Mouse (Mus musculus): ENCODE measurements around the gene Sfxn2. TPM values are rescaled to one million over a fixed set of nuclear protein-coding genes. Genes with fewer than 3 reads are reported as not detected.

Sfxn2 gene
- total and polyA plus RNA-seq, 3 experiments, result 20.3 to 36.6 (median 21.2) TPM

GRCm38 (mm10) chr19:46524601-46525321 is 48.4 kb upstream of the Sfxn2 start:
- Histone ChIP-seq H3K4me1 (ENCODE audit: control insufficient read depth in 1 of 2, insufficient read depth in 2 of 2, low read length in 2 of 2) (peaks cover 6 to 26% of the 10 kb centered on the region in 2 experiments), H3K9ac (ENCODE audit: control insufficient read depth, low read depth, low read length, poor library complexity, severe bottlenecking) (no peak overlapping the region), H3K27ac (ENCODE audit: control insufficient read depth, low read depth, low read length) (no peak overlapping the region), H3K9me3 (replicated peaks; ENCODE audit: insufficient read depth, low read length) (no peaks in the 10 kb centered on the region), H3K27me3 (ENCODE audit: control insufficient read depth in 1 of 2, insufficient read depth in 2 of 2, low read length in 2 of 2) (no peaks in the 10 kb centered on the region), H3K36me3 (ENCODE audit: control insufficient read depth in 1 of 2, insufficient read depth in 2 of 2, low read length in 2 of 2) (peaks cover 0 to 8% of the 10 kb centered on the region in 2 experiments; a peak in 2 of 4 replicates), H3K79me2 (ENCODE audit: control insufficient read depth, insufficient read depth, low read length, poor library complexity) (no peaks in the 10 kb centered on the region), H3K4me3 (ENCODE audit: control insufficient read depth in 1 of 2, insufficient read depth in 1 of 2, low read depth in 2 of 2, low read length in 2 of 2) (no peak overlapping the region)
- TF ChIP-seq NRF1 (IDR thresholded peaks at IDR 0.05; ENCODE audit: insufficient read depth, low read depth, low read length, poor library complexity, severe bottlenecking), result no peak
- peak in 2 of 3 experiments; percentile 26 to 41; a peak in 3 of 6 replicates for TF ChIP-seq CTCF (IDR thresholded peaks at IDR 0.05 in 2 of 3, conservative IDR thresholded peaks at IDR 0.05 in 1 of 3; ENCODE audit: control insufficient read depth in 1 of 3, insufficient read depth in 1 of 3, low read depth in 2 of 3, low read length in 3 of 3, poor library complexity in 1 of 3, severe bottlenecking in 1 of 3)
- peak; percentile 34 for DNase-seq (ENCODE audit: low read depth, low spot score)

- Histone ChIP-seq H3K79me2 (ENCODE audit: control insufficient read depth, insufficient read depth, low read length, poor library complexity) (no peaks in the 10 kb centered on the region), H3K4me3 (ENCODE audit: control insufficient read depth in 1 of 2, insufficient read depth in 1 of 2, low read depth in 2 of 2, low read length in 2 of 2) (no peak overlapping the region), H3K27ac (ENCODE audit: control insufficient read depth, low read depth, low read length) (no peak overlapping the region), H3K9me3 (replicated peaks; ENCODE audit: insufficient read depth, low read length) (no peaks in the 10 kb centered on the region), H3K9ac (ENCODE audit: control insufficient read depth, low read depth, low read length, poor library complexity, severe bottlenecking) (no peak overlapping the region), H3K27me3 (ENCODE audit: control insufficient read depth in 1 of 2, insufficient read depth in 2 of 2, low read length in 2 of 2) (no peaks in the 10 kb centered on the region), H3K4me1 (ENCODE audit: control insufficient read depth in 1 of 2, insufficient read depth in 2 of 2, low read length in 2 of 2) (peaks cover 10 to 34% of the 10 kb centered on the region in 2 experiments), H3K36me3 (ENCODE audit: control insufficient read depth in 1 of 2, insufficient read depth in 2 of 2, low read length in 2 of 2) (peaks cover 0 to 15% of the 10 kb centered on the region in 2 experiments; a peak in 2 of 4 replicates)
- DNase-seq (ENCODE audit: low read depth, low spot score), result peak; percentile 9
- TF ChIP-seq CHD1 (IDR thresholded peaks at IDR 0.05; ENCODE audit: low read depth, low read length) (no peak), TBP (IDR thresholded peaks at IDR 0.05; ENCODE audit: low read depth, low read length) (no peak), SMC3 (IDR thresholded peaks at IDR 0.05; ENCODE audit: low read depth, low read length) (no peak), JUND (IDR thresholded peaks at IDR 0.05; ENCODE audit: low read depth, low read length) (no peak), MAX (IDR thresholded peaks at IDR 0.05; ENCODE audit: low read length) (no peak), HCFC1 (IDR thresholded peaks at IDR 0.05; ENCODE audit: low read depth, low read length) (no peak), NELFE (IDR thresholded peaks at IDR 0.05; ENCODE audit: low read depth, low read length) (no peak), MXI1 (IDR thresholded peaks at IDR 0.05; ENCODE audit: low read depth, low read length) (no peak), CHD2 (IDR thresholded peaks at IDR 0.05; ENCODE audit: low read length) (no peak), POLR2A (IDR thresholded peaks at IDR 0.05; ENCODE audit: control insufficient read depth in 1 of 2, insufficient read depth in 1 of 2, low read depth in 1 of 2, low read length in 2 of 2, poor library complexity in 1 of 2) (no peak), ETS1 (IDR thresholded peaks at IDR 0.05; ENCODE audit: low read depth, low read length) (no peak), ZNF384 (IDR thresholded peaks at IDR 0.05; ENCODE audit: low read depth, low read length) (no peak), MYC (IDR thresholded peaks at IDR 0.05; ENCODE audit: low read depth, low read length) (no peak), MAZ (IDR thresholded peaks at IDR 0.05; ENCODE audit: low read depth, low read length) (no peak), USF2 (IDR thresholded peaks at IDR 0.05; ENCODE audit: borderline replicate concordance in 1 of 2, insufficient read depth in 1 of 2, low read depth in 1 of 2, low read length in 2 of 2) (no peak), ZMIZ1 (IDR thresholded peaks at IDR 0.05; ENCODE audit: low read depth, low read length) (no peak), USF1 (IDR thresholded peaks at IDR 0.05; ENCODE audit: low read depth, low read length) (no peak), POLR2AphosphoS5 (IDR thresholded peaks at IDR 0.05; ENCODE audit: borderline replicate concordance, low read depth, low read length) (no peak)
These were observed 47.2 kb upstream of the Sfxn2 start for GRCm38 (mm10) chr19:46525691-46526631.

Measured in MEL (cell line).